Mouse (Mus musculus) kidney, embryonic 14.5 days (tissue): Measurements from ENCODE around the gene Ppbp. TPM values are rescaled to one million over a fixed set of nuclear protein-coding genes. Genes with fewer than 3 reads are reported as not detected.
"Not testable (repeated sequence)": the region's sequence is repeated elsewhere in the genome, so short reads cannot be mapped to it uniquely, and the experiment has no call there.

ENCODE experiments used
- ATAC-seq: fragments of 200-750 bp; cut with Nextera tagmentation; 2 replicates; pipeline ENCODE4 v1.8.0; 2017; ENCODE audit warnings: moderate number of reproducible peaks, mild to moderate bottlenecking, moderate TSS enrichment, moderate library complexity; ENCODE audit not compliant: low FRiP score, low TSS enrichment
- H3K27ac ChIP-seq: fragments of 300-500 bp; sonication (generic); 2 replicates; pipeline ENCODE4 v1.5.1; 2014; ENCODE audit warnings: low read depth, mild to moderate bottlenecking, low read length, moderate library complexity, mixed read lengths
- H3K27me3 ChIP-seq: fragments of 300-500 bp; sonication (generic); 2 replicates; pipeline ENCODE4 v1.6.1; 2014; ENCODE audit warnings: mild to moderate bottlenecking, low read length; ENCODE audit not compliant: control insufficient read depth, insufficient read depth
- H3K36me3 ChIP-seq: fragments of 300-500 bp; sonication (generic); 2 replicates; pipeline ENCODE4 v1.6.1; 2014; ENCODE audit warnings: low read length, mixed read lengths; ENCODE audit not compliant: control insufficient read depth, insufficient read depth
- H3K4me1 ChIP-seq: fragments of 300-500 bp; sonication (generic); 2 replicates; pipeline ENCODE4 v1.6.1; 2014; ENCODE audit warnings: low read length, mixed read lengths; ENCODE audit not compliant: control insufficient read depth, insufficient read depth
- H3K4me2 ChIP-seq: fragments of 300-500 bp; sonication (generic); replicated peaks from 2 replicates; pipeline ENCODE4 v1.6.1; 2014; ENCODE audit warnings: low read depth, mild to moderate bottlenecking, low read length
- H3K4me3 ChIP-seq: fragments of 300-500 bp; sonication (generic); 2 replicates; pipeline ENCODE4 v1.5.1; 2014; ENCODE audit warnings: mild to moderate bottlenecking, low read length
- H3K9ac ChIP-seq: fragments of 300-500 bp; sonication (generic); 2 replicates; pipeline ENCODE4 v1.6.1; 2014; ENCODE audit warnings: low read depth, mild to moderate bottlenecking, low read length, moderate library complexity
- H3K9me3 ChIP-seq: fragments of 300-500 bp; sonication (generic); 2 replicates; pipeline ENCODE4 v1.6.1; 2016; ENCODE audit warnings: low read length; ENCODE audit not compliant: control insufficient read depth
- WGBS: fragments of 180-500 bp; shearing (Covaris S2); extraction: QIAGEN DNeasy Blood & Tissue Kit; methylation state at CpG from one replicate; pipeline ENCODE4 v1.1.7; 2014; 5-methylcytosine and 5-hydroxymethylcytosine counted together
- polyA plus RNA-seq: library from polyadenylated mRNA; unstranded; fragments of >200 nt; fragmentation: Nextera tagmentation; extraction: Ambion mirVana; gene quantifications from 2 replicates; pipeline ENCODE4 v1.2.1, GENCODE M21; 2014

Gene Ppbp
- polyA plus RNA-seq, 1 experiment from 2014 or later = 3.4 TPM

DNA sequence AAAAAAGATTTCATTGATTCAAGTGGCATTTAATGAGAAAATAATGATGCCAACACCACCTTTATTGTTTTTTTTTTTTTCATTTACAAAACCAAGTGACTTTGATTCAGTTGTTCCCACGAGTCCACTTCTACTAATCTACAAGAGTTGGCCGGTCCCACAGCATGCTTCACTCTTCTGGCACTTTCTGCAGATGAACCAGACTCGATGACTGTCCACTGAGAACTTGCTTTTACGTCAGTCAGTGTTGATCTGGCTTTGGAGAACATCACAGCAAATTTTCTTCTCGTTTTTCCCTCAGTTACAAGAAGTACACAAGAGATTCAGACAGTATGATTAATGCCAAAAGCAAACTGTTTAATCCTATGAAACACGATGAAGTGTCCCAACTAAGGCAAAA lies 10.5 kb downstream of the Ppbp start:
- Histone ChIP-seq H3K27ac (no peak overlapping the region), H3K4me3 (no peak overlapping the region), H3K9ac (no peak overlapping the region), H3K27me3 (no peaks in the 10 kb centered on the region), H3K9me3 (no peaks in the 10 kb centered on the region), H3K4me1 (no peaks in the 10 kb centered on the region), H3K4me2 (no peak overlapping the region), H3K36me3 (no peaks in the 10 kb centered on the region)
- no peak for ATAC-seq
- WGBS = 87% methylated on average over 6 of the region's 6 CpGs

DNA sequence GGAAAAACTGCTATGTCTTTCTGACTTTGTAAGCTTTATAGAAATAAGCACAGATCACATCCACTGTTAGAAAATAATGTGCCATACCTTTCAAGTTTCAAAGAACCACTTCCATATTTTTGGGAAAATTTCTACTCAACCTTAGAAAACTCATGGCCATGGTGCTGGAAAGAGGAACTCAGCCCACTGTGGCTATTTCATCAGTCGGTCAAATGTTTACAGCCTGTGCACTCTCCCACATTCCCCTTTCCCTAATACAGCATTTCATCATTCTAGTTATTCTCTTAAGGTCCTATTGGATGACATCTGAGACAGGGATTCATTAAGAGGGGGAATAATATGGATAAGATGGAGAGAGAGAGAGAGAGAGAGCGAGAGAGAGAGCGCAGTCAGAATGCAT lies 15.4 kb downstream of the Ppbp start:
- no peak for ATAC-seq
- WGBS = 84% methylated on average over 3 of the region's 3 CpGs
- Histone ChIP-seq H3K36me3 (no peaks in the 10 kb centered on the region), H3K9ac (no peak overlapping the region), H3K4me3 (no peak overlapping the region), H3K27ac (no peak overlapping the region), H3K4me2 (no peak overlapping the region), H3K4me1 (no peaks in the 10 kb centered on the region), H3K27me3 (no peaks in the 10 kb centered on the region), H3K9me3 (no peaks in the 10 kb centered on the region)

- Histone ChIP-seq H3K9me3 (no peaks in the 10 kb centered on the region), H3K27ac (no peak within 1 kb of the TSS), H3K4me3 (peak within 1 kb of the TSS; percentile 39), H3K36me3 (no peaks in the 10 kb centered on the region), H3K9ac (peak within 1 kb of the TSS; percentile 48; the same call in 1 of the 2 replicates), H3K27me3 (no peaks in the 10 kb centered on the region), H3K4me1 (peaks cover 3% of the 10 kb centered on the region; the same call in 1 of the 2 replicates), H3K4me2 (peak within 1 kb of the TSS; percentile 79)
- ATAC-seq = peak; percentile 82
- 21% methylated on average over 24 of the region's 26 CpGs for WGBS
Observed at GRCm38 (mm10) chr5:90785659-90786588, 17.6 kb downstream of the Ppbp start, which contains the start of gene Cxcl3. Gene Cxcl3, plus strand, starts transcription at chr5:90786103.

DNA sequence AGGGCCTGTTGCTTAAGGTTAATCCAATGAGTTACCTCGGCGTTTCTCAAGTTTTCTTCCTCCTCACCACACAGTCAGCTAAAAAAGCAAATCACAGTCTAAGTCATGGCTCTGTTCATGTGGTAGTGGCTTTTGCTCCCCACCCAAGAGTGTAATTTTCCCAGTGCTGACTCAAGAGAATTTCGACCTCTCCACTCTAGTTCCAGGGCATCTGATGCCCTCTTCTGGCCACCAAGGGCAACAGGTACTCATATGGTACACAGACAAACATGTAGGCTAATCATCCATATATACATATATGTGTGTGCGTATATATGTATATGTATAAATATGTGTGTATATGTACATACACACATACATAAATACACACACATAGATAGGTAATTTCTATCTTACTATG lies 19.8 kb downstream of the Ppbp start:
- Histone ChIP-seq H3K27me3 (no peaks in the 10 kb centered on the region), H3K27ac (no peak overlapping the region), H3K4me1 (peaks cover 3% of the 10 kb centered on the region; the same call in 1 of the 2 replicates), H3K4me2 (no peak overlapping the region), H3K9ac (no peak overlapping the region), H3K9me3 (no peaks in the 10 kb centered on the region), H3K4me3 (no peak overlapping the region), H3K36me3 (no peaks in the 10 kb centered on the region)
- no peak for ATAC-seq
- 86% methylated on average over 4 of the region's 4 CpGs for WGBS

- H3K4me1 ChIP-seq = peaks cover 3% of the 10 kb centered on the region; the same call in 1 of the 2 replicates
- peak overlapping the region; percentile 29; the same call in 1 of the 2 replicates for H3K4me2 ChIP-seq
- H3K36me3 ChIP-seq = no peaks in the 10 kb centered on the region
- H3K9ac ChIP-seq = no peak overlapping the region
- WGBS = 37% methylated on average over 11 of the region's 11 CpGs
- ATAC-seq = peak; percentile 10; the same call in 1 of the 2 replicates
- H3K27ac ChIP-seq = peak overlapping the region; percentile 42; the same call in 1 of the 2 replicates
- no peaks in the 10 kb centered on the region for H3K9me3 ChIP-seq
- H3K27me3 ChIP-seq = no peaks in the 10 kb centered on the region
- no peak overlapping the region for H3K4me3 ChIP-seq
Observed at GRCm38 (mm10) chr5:90789306-90790073, 21.2 kb downstream of the Ppbp start.

DNA sequence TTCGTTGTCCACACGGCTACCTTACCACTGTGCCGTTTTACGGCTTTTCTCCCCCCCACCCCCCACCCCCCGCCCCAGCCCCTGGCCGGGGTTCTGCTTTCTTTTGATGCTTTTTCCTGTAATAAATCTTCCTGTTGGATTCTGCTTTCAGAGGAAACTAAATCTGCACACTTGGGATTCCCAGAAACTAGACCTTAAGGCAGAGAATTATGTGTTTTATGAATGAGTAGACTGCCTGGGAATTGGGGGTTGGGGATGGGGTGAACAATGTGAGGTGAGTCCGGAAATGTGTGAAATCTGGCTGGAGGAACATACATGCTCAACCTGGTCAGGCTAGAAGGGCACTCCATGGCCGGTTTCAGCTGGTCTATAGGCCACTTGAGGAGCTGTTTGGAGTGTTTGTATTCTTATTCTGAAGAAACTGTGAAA lies 21.8 kb downstream of the Ppbp start:
- no peaks in the 10 kb centered on the region for H3K27me3 ChIP-seq
- peaks cover 3% of the 10 kb centered on the region; the same call in 1 of the 2 replicates for H3K4me1 ChIP-seq
- WGBS = 4% methylated on average over 8 of the region's 8 CpGs
- ATAC-seq = peak; percentile 85
- H3K27ac ChIP-seq = peak overlapping the region; percentile 42; the same call in 1 of the 2 replicates
- H3K9ac ChIP-seq = no peak overlapping the region
- no peak overlapping the region for H3K4me3 ChIP-seq
- peak overlapping the region; percentile 29; the same call in 1 of the 2 replicates for H3K4me2 ChIP-seq
- no peaks in the 10 kb centered on the region for H3K9me3 ChIP-seq
- H3K36me3 ChIP-seq = no peaks in the 10 kb centered on the region

DNA sequence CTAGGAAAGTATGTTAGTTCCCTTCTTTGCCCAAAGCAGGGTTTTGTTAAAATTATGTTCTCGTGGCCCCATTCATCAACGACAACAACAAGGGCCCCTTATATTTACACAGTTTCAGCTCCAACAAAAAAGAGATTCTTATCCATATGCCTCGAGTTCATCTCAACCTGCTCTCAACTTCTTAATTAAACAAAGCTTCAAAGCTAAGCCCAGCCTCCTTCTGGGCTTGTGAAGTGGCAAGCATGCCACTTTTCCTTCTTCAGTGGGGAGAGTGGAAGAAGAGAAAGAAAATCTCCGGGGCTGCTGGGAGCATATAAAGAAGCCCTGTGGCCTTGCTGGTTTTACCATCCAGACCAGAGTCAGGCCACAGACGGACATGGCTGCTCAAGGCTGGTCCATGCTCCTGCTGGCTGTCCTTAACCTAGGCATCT lies 25.9 kb downstream of the Ppbp start, which contains the start of gene Cxcl15:
Gene Cxcl15 (plus strand): TSS at position 340 of the 431 bp plus-strand sequence.
- Histone ChIP-seq H3K4me3 (no peak within 1 kb of the TSS), H3K27ac (no peak within 1 kb of the TSS), H3K9me3 (no peaks in the 10 kb centered on the region), H3K4me1 (peaks cover 3% of the 10 kb centered on the region; the same call in 1 of the 2 replicates), H3K36me3 (no peaks in the 10 kb centered on the region), H3K9ac (no peak within 1 kb of the TSS), H3K27me3 (no peaks in the 10 kb centered on the region), H3K4me2 (no peak within 1 kb of the TSS)
- 68% methylated on average over 5 of the region's 5 CpGs for WGBS
- ATAC-seq = no peak

DNA sequence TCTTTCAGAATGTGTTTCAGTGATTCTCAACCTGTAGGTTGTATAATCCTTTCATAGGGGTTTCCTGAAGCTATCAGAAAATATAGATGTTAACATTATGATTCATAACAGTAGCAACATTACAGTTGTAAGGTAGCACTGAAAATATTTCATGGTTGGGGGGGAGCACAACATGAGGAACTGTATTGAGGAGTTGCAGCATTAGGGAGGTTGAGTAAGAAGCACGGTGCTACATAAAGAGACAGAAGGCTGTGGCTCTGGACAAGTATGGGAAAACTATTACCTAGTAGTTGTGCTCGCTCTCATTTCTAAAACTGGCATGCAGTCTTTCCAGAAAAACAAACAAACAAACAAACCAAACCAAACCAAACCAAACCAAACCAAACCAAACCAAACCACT lies 27.1 kb downstream of the Ppbp start:
- not testable (repeated sequence) for H3K4me2 ChIP-seq
- WGBS = 89% methylated on average over 2 of the region's 2 CpGs

More for the DNA sequence above, 27.1 kb downstream of the Ppbp start:
- H3K9ac ChIP-seq, H3K4me3 ChIP-seq, ATAC-seq, H3K4me1 ChIP-seq, H3K36me3 ChIP-seq, H3K27me3 ChIP-seq, H3K27ac ChIP-seq, H3K9me3 ChIP-seq: not testable (repeated sequence)
